Mouse (Mus musculus): ENCODE data around the gene Ubl5. TPM values are rescaled to one million over a fixed set of nuclear protein-coding genes. Genes with fewer than 3 reads are reported as not detected.
"Not testable (repeated sequence)": the region's sequence is repeated elsewhere in the genome, so short reads cannot be mapped to it uniquely, and the experiment has no call there.

Ubl5 gene
- polyA plus RNA-seq, 1 experiment from 2014 or later: 370 TPM

- no peaks in the 10 kb centered on the region for H3K4me1 ChIP-seq (ENCODE audit: insufficient read depth)
- WGBS: 78% methylated on average over 2 of the region's 2 CpGs
- TF ChIP-seq CTCF (IDR thresholded peaks at IDR 0.05; ENCODE audit: low read depth): no peak
- H3K4me2 ChIP-seq: no peak overlapping the region
- no peaks in the 10 kb centered on the region for H3K36me3 ChIP-seq (ENCODE audit: insufficient read depth)
- DNase-seq (peak; percentile 23), ATAC-seq (ENCODE audit: insufficient read depth) (peak; percentile 21; the same call in 1 of the 2 replicates)
- H3K9ac ChIP-seq: no peak overlapping the region
- no peak overlapping the region for H3K27ac ChIP-seq (ENCODE audit: low read depth)
- H3K4me3 ChIP-seq (ENCODE audit: low read depth, low read length): no peak overlapping the region
- no peaks in the 10 kb centered on the region for H3K9me3 ChIP-seq (ENCODE audit: low read depth, low read length)
- no peaks in the 10 kb centered on the region for H3K27me3 ChIP-seq (ENCODE audit: insufficient read depth, low read length)
Observed at GRCm38 (mm10) chr9:20616685-20617084, 26.0 kb upstream of the Ubl5 start.

- no peaks in the 10 kb centered on the region for H3K9me3 ChIP-seq (ENCODE audit: low read depth, low read length)
- no peak for TF ChIP-seq CTCF (IDR thresholded peaks at IDR 0.05; ENCODE audit: low read depth)
- H3K9ac ChIP-seq: no peak overlapping the region
- no peak overlapping the region for H3K4me2 ChIP-seq
- 86% methylated on average over 2 of the region's 2 CpGs for WGBS
- H3K36me3 ChIP-seq (ENCODE audit: insufficient read depth): no peaks in the 10 kb centered on the region
- DNase-seq: no peak
- H3K4me1 ChIP-seq (ENCODE audit: insufficient read depth): no peaks in the 10 kb centered on the region
- no peak overlapping the region for H3K27ac ChIP-seq (ENCODE audit: low read depth)
- H3K27me3 ChIP-seq (ENCODE audit: insufficient read depth, low read length): no peaks in the 10 kb centered on the region
- ATAC-seq (ENCODE audit: insufficient read depth): no peak
- no peak overlapping the region for H3K4me3 ChIP-seq (ENCODE audit: low read depth, low read length)
Observed at GRCm38 (mm10) chr9:20631332-20631731, 11.3 kb upstream of the Ubl5 start.

GRCm38 (mm10) chr9:20635676-20636075, 7.0 kb upstream of the Ubl5 start:
- not testable (repeated sequence) for H3K27me3 ChIP-seq (ENCODE audit: insufficient read depth, low read length)
- 86% methylated on average over 8 of the region's 8 CpGs for WGBS

GRCm38 (mm10) chr9:20636256-20636655, 6.4 kb upstream of the Ubl5 start:
- DNase-seq (no peak), ATAC-seq (ENCODE audit: insufficient read depth) (no peak)
- Histone ChIP-seq H3K27ac (ENCODE audit: low read depth) (no peak overlapping the region), H3K4me3 (ENCODE audit: low read depth, low read length) (no peak overlapping the region), H3K36me3 (ENCODE audit: insufficient read depth) (peaks cover 23% of the 10 kb centered on the region; the same call in 1 of the 2 replicates), H3K9me3 (ENCODE audit: low read depth, low read length) (no peaks in the 10 kb centered on the region), H3K27me3 (ENCODE audit: insufficient read depth, low read length) (no peaks in the 10 kb centered on the region), H3K4me1 (ENCODE audit: insufficient read depth) (no peaks in the 10 kb centered on the region), H3K4me2 (no peak overlapping the region), H3K9ac (no peak overlapping the region)
- TF ChIP-seq CTCF (IDR thresholded peaks at IDR 0.05; ENCODE audit: low read depth): no peak
- 71% methylated on average over 3 of the region's 3 CpGs for WGBS

More at GRCm38 (mm10) chr9:20635676-20636075, 7.0 kb upstream of the Ubl5 start:
- H3K4me2 ChIP-seq; H3K27ac ChIP-seq (ENCODE audit: low read depth); H3K4me1 ChIP-seq (ENCODE audit: insufficient read depth); DNase-seq; ATAC-seq (ENCODE audit: insufficient read depth); H3K9ac ChIP-seq; H3K4me3 ChIP-seq (ENCODE audit: low read depth, low read length); H3K9me3 ChIP-seq (ENCODE audit: low read depth, low read length): not testable (repeated sequence)
- H3K36me3 ChIP-seq (ENCODE audit: insufficient read depth): peaks cover 23% of the 10 kb centered on the region; the same call in 1 of the 2 replicates

- TF ChIP-seq CTCF (IDR thresholded peaks at IDR 0.05; ENCODE audit: low read depth): no peak
- no peaks in the 10 kb centered on the region for H3K4me1 ChIP-seq (ENCODE audit: insufficient read depth)
- WGBS: 76% methylated on average over 2 of the region's 2 CpGs
- no peak overlapping the region for H3K4me2 ChIP-seq
- H3K4me3 ChIP-seq (ENCODE audit: low read depth, low read length): no peak overlapping the region
- DNase-seq (no peak), ATAC-seq (ENCODE audit: insufficient read depth) (no peak)
- peaks cover 23% of the 10 kb centered on the region; the same call in 1 of the 2 replicates for H3K36me3 ChIP-seq (ENCODE audit: insufficient read depth)
- H3K9ac ChIP-seq: no peak overlapping the region
- H3K27ac ChIP-seq (ENCODE audit: low read depth): no peak overlapping the region
- no peaks in the 10 kb centered on the region for H3K27me3 ChIP-seq (ENCODE audit: insufficient read depth, low read length)
- H3K9me3 ChIP-seq (ENCODE audit: low read depth, low read length): no peaks in the 10 kb centered on the region
Observed at GRCm38 (mm10) chr9:20636790-20637189, 5.9 kb upstream of the Ubl5 start.

- 90% methylated on average over 19 of the region's 19 CpGs for WGBS
- H3K4me2 ChIP-seq: no peak overlapping the region
- no peak for ATAC-seq (ENCODE audit: insufficient read depth)
- no peaks in the 10 kb centered on the region for H3K27me3 ChIP-seq (ENCODE audit: insufficient read depth, low read length)
- peaks cover 23% of the 10 kb centered on the region; the same call in 1 of the 2 replicates for H3K36me3 ChIP-seq (ENCODE audit: insufficient read depth)
- no peak overlapping the region for H3K9ac ChIP-seq
- TF ChIP-seq CTCF (IDR thresholded peaks at IDR 0.05; ENCODE audit: low read depth): no peak
- no peak overlapping the region for H3K27ac ChIP-seq (ENCODE audit: low read depth)
- no peaks in the 10 kb centered on the region for H3K4me1 ChIP-seq (ENCODE audit: insufficient read depth)
- no peak for DNase-seq
- H3K4me3 ChIP-seq (ENCODE audit: low read depth, low read length): no peak overlapping the region
- H3K9me3 ChIP-seq (ENCODE audit: low read depth, low read length): no peaks in the 10 kb centered on the region
Observed at GRCm38 (mm10) chr9:20638552-20638951, 4.1 kb upstream of the Ubl5 start.

GRCm38 (mm10) chr9:20639486-20639885, 3.2 kb upstream of the Ubl5 start:
- 87% methylated on average over 4 of the region's 4 CpGs for WGBS
- H3K27me3 ChIP-seq (ENCODE audit: insufficient read depth, low read length): no peaks in the 10 kb centered on the region
- ATAC-seq (ENCODE audit: insufficient read depth) (no peak), DNase-seq (no peak)
- no peaks in the 10 kb centered on the region for H3K4me1 ChIP-seq (ENCODE audit: insufficient read depth)
- H3K27ac ChIP-seq (ENCODE audit: low read depth): no peak overlapping the region
- H3K9me3 ChIP-seq (ENCODE audit: low read depth, low read length): no peaks in the 10 kb centered on the region
- H3K4me3 ChIP-seq (ENCODE audit: low read depth, low read length): no peak overlapping the region
- no peak overlapping the region for H3K9ac ChIP-seq
- peaks cover 23% of the 10 kb centered on the region; the same call in 1 of the 2 replicates for H3K36me3 ChIP-seq (ENCODE audit: insufficient read depth)
- H3K4me2 ChIP-seq: no peak overlapping the region
- no peak for TF ChIP-seq CTCF (IDR thresholded peaks at IDR 0.05; ENCODE audit: low read depth)

- ATAC-seq (ENCODE audit: insufficient read depth) (no peak), DNase-seq (no peak)
- no peak for TF ChIP-seq CTCF (IDR thresholded peaks at IDR 0.05; ENCODE audit: low read depth)
- Histone ChIP-seq H3K4me1 (ENCODE audit: insufficient read depth) (no peaks in the 10 kb centered on the region), H3K9me3 (ENCODE audit: low read depth, low read length) (no peaks in the 10 kb centered on the region), H3K4me2 (peak overlapping the region; percentile 94), H3K9ac (peak overlapping the region; percentile 83), H3K4me3 (ENCODE audit: low read depth, low read length) (peak overlapping the region; percentile 89), H3K27me3 (ENCODE audit: insufficient read depth, low read length) (no peaks in the 10 kb centered on the region), H3K27ac (ENCODE audit: low read depth) (peak overlapping the region; percentile 97; the same call in 1 of the 2 replicates), H3K36me3 (ENCODE audit: insufficient read depth) (peaks cover 28% of the 10 kb centered on the region; the same call in 1 of the 2 replicates)
- WGBS: 15% methylated on average over 6 of the region's 6 CpGs
Observed at GRCm38 (mm10) chr9:20641501-20641900, 1.2 kb upstream of the Ubl5 start.
